ENCODE assay signal across 7 mouse cellular contexts in the genomic region with DNA sequence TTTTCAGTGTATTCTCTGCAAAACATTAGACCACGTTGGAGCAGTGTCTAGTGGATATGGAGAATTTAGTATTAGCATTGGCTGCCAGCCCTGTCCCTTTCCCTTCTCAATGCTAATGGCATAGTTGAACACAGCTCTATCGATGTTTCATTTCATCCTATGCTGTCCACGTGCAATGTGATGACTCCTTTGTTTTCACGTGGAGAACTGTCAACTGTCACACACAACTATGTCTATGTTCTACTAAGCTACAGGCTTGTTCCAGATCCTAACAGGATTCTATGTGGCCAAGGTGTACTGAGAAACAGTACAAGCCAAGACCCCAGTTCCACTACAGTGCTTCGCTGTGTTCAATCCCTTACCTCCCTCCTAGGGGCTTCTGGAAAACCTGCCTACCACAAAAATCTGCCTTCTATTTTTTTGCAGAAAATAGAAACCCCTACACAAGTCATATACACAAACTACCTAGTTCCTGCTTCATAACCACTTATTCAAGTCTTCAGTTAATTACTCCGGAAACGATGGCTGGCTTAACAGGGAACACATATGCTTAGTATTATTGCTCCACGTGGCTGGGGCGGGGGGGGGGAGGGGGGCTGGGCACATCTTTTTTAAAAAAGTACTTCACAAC. TPM values are rescaled to one million over a fixed set of nuclear protein-coding genes. Genes with fewer than 3 reads are reported as not detected.
A peak's percentile ranks its signal among the peaks of the same experiment; 100 is the strongest.
DNase-seq lines count a peak whose midpoint lies in the region; ATAC-seq and TF ChIP-seq lines count a peak whose summit lies in the region.

No protein-coding gene starts in this region.

- 5% methylated on average over 9 of the region's 9 CpGs for WGBS in thymus, adult 2 months
- WGBS in forebrain, embryonic 12.5 days, result 12% methylated on average over 9 of the region's 9 CpGs
- 7% methylated on average over 9 of the region's 9 CpGs for WGBS in liver, embryonic 12.5 days (ENCODE audit: insufficient replicate concordance)

- peak overlapping the region; percentile 99; the same call in 1 of the 2 replicates for H3K9ac ChIP-seq in forebrain, embryonic 12.5 days
- peak overlapping the region; percentile 96 for H3K9ac ChIP-seq in liver, embryonic 12.5 days

- H3K4me3 ChIP-seq in thymus, adult 2 months (ENCODE audit: control insufficient read depth, insufficient read depth, low read length), result peak overlapping the region; percentile 78; the same call in 1 of the 2 replicates
- peak overlapping the region; percentile 89 for H3K4me3 ChIP-seq in forebrain, embryonic 12.5 days (replicated peaks)
- peak overlapping the region; percentile 93 for H3K4me3 ChIP-seq in liver, embryonic 12.5 days

- H3K27ac ChIP-seq in thymus, adult 2 months (ENCODE audit: control insufficient read depth, insufficient read depth, low read length), result no peak overlapping the region
- H3K27ac ChIP-seq in forebrain, embryonic 12.5 days, result no peak overlapping the region
- H3K27ac ChIP-seq in liver, embryonic 12.5 days, result peak overlapping the region; percentile 93

- DNase-seq in thymus, adult 2 months, result no peak
- no peak for DNase-seq in thymus, adult 18-20 months
- no peak for DNase-seq in adrenal gland, postnatal 25 days
- DNase-seq in frontal cortex, postnatal 25 days (ENCODE audit: low spot score in 2 of 2), result no peak
- no peak for DNase-seq in adrenal gland, postnatal 36 days

- ATAC-seq in forebrain, embryonic 12.5 days (ENCODE audit: low FRiP score), result no peak
- ATAC-seq in liver, embryonic 12.5 days, result no peak

- TF ChIP-seq POLR2A in thymus, adult 2 months (IDR thresholded peaks at IDR 0.05; ENCODE audit: control insufficient read depth, extremely low read depth, insufficient read depth, low read length, poor library complexity), result no peak

- no peaks in the 10 kb centered on the region for H3K36me3 ChIP-seq in thymus, adult 2 months (ENCODE audit: control insufficient read depth, insufficient read depth, low read length)
- no peaks in the 10 kb centered on the region for H3K36me3 ChIP-seq in forebrain, embryonic 12.5 days (replicated peaks)
- 0 out of 2 replicates have a peak, but pooled peaks cover 6% of the 10 kb centered on the region for H3K36me3 ChIP-seq in liver, embryonic 12.5 days

- peaks cover 15% of the 10 kb centered on the region for H3K4me1 ChIP-seq in thymus, adult 2 months (replicated peaks; ENCODE audit: control insufficient read depth, insufficient read depth, low read length)
- H3K4me1 ChIP-seq in forebrain, embryonic 12.5 days, result peaks cover 42% of the 10 kb centered on the region
- peaks cover 43% of the 10 kb centered on the region for H3K4me1 ChIP-seq in liver, embryonic 12.5 days

- peak overlapping the region; percentile 81 for H3K4me2 ChIP-seq in forebrain, embryonic 12.5 days
- H3K4me2 ChIP-seq in liver, embryonic 12.5 days, result peak overlapping the region; percentile 83

- no peak for TF ChIP-seq CTCF in thymus, adult 2 months (IDR thresholded peaks at IDR 0.05; ENCODE audit: borderline replicate concordance, control insufficient read depth, extremely low read depth, insufficient read depth, low read length, poor library complexity)

- no peaks in the 10 kb centered on the region for H3K27me3 ChIP-seq in thymus, adult 2 months (ENCODE audit: control insufficient read depth, insufficient read depth, low read length)
- H3K27me3 ChIP-seq in forebrain, embryonic 12.5 days, result no peaks in the 10 kb centered on the region
- H3K27me3 ChIP-seq in liver, embryonic 12.5 days (replicated peaks), result peaks cover 6% of the 10 kb centered on the region; the same call in 1 of the 2 replicates

- H3K9me3 ChIP-seq in forebrain, embryonic 12.5 days, result no peaks in the 10 kb centered on the region
- no peaks in the 10 kb centered on the region for H3K9me3 ChIP-seq in liver, embryonic 12.5 days (replicated peaks)

RNA-seq across cellular contexts. Expression of gene Arglu1, which starts 1.4 kb away (rescaled TPM):
- polyA plus RNA-seq in thymus, adult 2 months (2012; rRNA removed), result 56.9 and 69.4 TPM in 2 replicates
- polyA plus RNA-seq in forebrain, embryonic 12.5 days (2016; fragmentation: Nextera tagmentation; extraction: Ambion mirVana), result 218 and 225 TPM in 2 replicates
- 75.4 and 79.5 TPM in 2 replicates for polyA plus RNA-seq in liver, embryonic 12.5 days (2016; fragmentation: Nextera tagmentation; extraction: Ambion mirVana)
- 96.4 and 106 TPM in 2 replicates for total RNA-seq in adrenal gland, postnatal 25 days (2021)
- 10 to 100 TPM; 56.7 to 67.4 TPM for total RNA-seq in adrenal gland, postnatal 36 days (2021)

RNA-seq across cellular contexts. Expression of gene Efnb2, which starts 27.9 kb away (rescaled TPM):
- 17.6 and 17.8 TPM in 2 replicates for polyA plus RNA-seq in thymus, adult 2 months (2012; rRNA removed)
- polyA plus RNA-seq in forebrain, embryonic 12.5 days (2016; fragmentation: Nextera tagmentation; extraction: Ambion mirVana), result 57.5 and 68.2 TPM in 2 replicates
- polyA plus RNA-seq in liver, embryonic 12.5 days (2016; fragmentation: Nextera tagmentation; extraction: Ambion mirVana), result 2.8 and 3.3 TPM in 2 replicates
- 17.1 and 17.8 TPM in 2 replicates for total RNA-seq in adrenal gland, postnatal 25 days (2021)
- total RNA-seq in adrenal gland, postnatal 36 days (2021), result 10 to 100 TPM; 12.5 to 33.4 TPM
